Mouse (Mus musculus) thymus, postnatal 10 days (tissue): Measurements from ENCODE around the gene Pdcd11.
A peak's percentile ranks its signal among the peaks of the same experiment; 100 is the strongest.

Experiments used
- DNase-seq, 2 experiments: peaks; one replicate each; pipeline ENCODE4 v3.0.0; 2021; ENCODE audit warnings: low spot score in 2 of 2

Pdcd11 gene

DNA sequence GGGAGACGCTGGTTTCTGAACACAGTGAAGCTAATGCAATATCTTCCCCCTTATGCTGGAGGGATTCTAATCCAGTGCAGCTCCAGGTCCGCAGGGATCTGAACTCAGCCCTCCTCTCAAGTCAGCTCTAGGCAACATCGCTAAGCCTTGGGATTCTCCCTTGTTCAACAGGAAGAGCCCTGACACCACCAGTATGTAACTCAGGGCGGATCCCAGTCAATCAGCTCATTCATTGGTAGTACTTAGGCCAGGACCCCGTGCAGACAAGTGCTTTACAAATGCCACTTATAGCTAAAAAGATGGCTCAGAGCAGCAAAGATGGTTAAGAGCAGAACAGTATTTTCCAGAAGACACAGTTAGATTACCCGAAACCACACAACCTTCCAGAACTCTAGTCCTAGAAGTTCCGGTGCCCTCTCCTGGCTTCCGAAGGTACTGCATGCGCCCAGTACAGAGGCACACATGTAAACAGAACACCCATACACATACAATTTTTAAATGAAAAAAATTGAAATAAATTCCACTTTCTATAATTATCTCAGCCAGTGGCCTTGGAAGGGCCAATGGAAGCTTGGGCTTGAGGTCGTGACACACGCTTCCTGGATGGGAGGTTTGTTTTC, 78.3 kb downstream of the Pdcd11 start:
- peak; percentile 55 to 80 for DNase-seq

DNA sequence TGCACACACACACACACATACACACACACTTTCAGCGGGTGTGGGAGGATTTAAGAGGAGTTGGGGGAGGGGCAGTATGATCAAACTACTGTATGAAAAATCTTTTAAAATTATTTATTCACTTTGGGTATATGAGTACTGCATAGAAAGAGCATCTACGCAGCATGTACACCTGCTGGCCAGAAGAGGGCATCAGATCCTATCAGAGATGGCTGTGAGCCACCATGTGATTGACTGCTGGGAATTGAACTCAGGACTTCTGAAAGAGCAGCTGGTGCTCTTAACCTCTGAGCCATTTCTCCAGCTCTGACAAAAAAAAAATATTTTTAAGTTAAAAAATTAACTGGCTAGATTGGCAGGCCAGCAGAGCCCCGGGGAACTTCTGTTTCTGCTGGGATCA, 83.9 kb downstream of the Pdcd11 start:
- DNase-seq, result no peak

DNA sequence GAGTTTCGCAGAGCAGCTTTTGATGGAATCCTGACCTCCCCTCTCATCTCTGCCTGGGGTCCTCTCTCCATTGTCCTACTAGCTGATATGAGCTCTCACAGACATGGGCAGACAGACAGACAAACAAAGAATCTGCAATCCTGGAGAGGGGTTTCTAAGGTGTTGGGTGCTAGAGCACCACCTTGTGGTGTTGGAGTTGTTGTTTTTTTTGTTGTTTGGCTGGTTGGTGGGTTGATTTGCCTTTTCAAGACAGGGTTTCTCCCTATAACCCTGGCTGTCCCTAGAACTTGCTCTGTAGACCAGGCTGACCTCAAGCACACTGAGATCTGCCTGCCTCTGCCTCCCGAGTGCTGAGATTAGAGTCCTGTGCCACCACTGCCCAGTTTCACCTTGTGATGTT, 84.9 kb downstream of the Pdcd11 start:
- DNase-seq, result no peak

DNA sequence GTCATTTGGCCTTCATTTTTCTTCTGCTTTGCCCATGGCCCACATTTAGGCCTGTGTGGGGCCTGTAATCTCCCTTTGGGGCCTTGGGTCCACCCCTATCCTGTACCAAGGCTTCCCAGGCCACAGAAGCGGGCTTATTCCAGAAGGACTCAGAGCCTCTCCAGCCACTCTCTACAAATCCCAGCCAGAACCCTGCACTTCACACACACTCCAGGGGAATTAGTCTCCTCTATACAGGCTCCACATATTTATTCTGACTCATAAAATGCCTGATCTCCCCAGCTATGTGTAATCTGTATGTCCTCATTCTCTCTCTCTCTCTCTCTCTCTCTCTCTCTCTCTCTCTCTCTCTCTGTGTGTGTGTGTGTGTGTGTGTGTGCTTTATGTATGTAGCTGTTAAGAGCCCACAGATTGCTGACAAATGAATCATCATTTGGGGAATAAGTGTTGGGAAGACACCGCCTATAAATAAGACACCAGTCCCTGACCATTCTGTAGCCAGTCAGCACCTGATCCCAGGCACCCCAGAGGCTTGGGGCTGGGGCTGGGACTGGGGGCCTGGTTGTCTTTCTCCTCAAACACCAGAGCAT, 86.4 kb downstream of the Pdcd11 start:
- no peak for DNase-seq

DNA sequence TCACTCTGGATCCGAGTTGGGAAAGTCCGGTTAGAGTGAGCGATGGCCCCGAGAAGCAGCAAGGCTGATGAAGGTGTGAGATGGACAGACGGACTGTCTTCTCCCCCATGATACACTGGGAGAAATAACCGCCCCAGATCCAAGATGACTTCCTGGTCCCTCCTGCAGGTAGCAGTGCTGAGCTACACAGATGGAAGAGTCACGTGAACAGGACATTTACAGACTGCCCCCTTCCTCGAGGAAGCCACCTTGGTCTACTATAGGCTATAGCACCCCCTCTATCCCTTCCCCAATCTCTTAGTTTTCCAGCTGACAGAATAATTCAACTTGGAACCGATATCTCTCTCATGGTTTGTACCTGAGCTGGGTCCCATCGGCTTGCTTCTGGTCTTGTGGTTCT, 87.4 kb downstream of the Pdcd11 start:
- no peak for DNase-seq

DNA sequence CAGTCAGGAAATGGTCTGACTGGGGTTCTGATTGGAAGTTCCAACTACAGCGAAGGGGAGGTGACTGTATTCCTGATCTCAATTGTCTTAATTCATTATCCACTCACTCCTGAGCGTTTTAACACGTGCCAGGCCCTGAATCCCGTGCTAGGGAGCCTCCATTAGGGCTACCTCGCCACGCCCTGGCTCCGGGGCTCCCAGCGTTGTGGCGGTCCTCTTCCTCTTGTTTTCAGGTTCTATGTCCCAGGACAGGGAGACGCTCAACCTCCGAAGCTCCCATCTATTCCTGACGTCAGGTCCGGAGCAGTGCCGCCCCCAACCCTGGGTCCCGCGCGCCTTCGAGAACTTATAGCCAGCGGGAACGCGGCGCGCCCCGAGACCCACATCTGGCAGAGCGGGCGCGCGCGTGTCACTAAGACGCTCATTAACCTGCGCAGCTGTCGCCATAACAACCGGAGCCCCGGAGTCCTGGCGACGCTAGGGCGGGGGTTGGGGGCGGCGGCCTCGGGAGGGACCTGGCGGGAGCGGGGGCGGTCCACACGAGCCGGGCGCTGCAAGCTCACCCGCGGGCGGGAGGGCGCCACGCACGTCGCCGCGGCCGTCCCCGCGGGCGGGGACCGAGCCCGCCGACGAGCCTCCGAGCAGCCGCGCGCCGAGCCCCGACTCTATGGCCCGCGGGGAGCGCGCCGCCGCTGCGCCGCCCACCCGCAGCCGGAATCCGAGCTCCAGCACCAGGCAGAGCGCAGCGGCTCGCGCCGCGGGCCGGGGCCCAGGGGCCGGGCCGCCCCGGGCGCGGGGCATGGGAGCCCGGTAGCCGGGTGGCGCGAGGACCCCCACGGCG, 88.1 kb downstream of the Pdcd11 start, which contains the start of gene Neurl1a:
Gene Neurl1a, plus strand, starts transcription at position 390 of the 841 bp plus-strand sequence.
- peak in 1 of 2 experiments; percentile 15 for DNase-seq

DNA sequence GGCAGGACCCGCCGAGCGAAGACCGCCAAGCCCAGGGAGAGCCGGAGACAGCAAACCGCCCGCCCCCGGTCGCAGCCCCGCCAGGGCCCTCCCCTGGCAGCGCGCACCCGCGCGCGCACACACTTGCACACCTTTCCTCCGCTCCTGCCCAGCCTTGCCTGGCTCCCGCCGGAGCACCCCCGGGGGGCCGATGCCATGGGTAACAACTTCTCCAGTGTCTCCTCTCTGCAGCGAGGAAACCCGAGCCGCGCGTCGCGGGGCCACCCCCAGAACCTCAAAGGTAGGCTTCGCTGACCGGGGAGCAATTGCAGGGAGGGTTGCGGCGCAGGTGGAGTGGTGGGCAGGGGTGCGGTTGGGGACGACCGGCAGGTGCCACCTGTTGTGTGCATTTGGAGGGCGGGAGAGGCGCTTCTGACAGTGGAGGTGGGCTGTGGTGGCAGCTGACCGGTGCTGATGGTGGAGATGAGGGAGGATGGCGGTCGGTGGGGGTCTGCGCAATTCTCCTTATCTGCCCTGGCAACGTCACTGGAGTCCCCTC, 88.8 kb downstream of the Pdcd11 start:
- DNase-seq, result no peak

DNA sequence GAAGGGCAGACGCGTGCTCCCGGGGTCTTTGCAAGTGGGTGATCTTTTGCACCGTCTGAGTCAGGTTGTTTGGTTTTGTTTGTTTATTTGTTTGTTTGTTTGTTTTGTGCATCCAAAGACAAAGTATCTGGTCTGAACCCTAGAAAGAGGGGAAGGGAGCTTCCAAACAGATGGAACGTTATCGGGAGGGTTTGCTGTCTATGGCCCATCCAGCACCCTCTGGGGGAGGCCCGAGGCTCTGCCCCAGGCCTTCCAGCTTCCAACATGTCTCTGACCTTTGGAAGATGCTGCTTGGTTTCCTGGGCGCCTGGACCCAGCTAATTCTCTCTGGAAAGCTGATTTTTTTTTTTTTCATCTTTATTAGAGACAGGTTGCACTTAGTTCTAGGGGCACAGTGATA, 89.4 kb downstream of the Pdcd11 start:
- no peak for DNase-seq
